Mouse (Mus musculus) lung, embryonic 14.5 days (tissue): ENCODE data around the gene Slc6a6. TPM values are rescaled to one million over a fixed set of nuclear protein-coding genes. Genes with fewer than 3 reads are reported as not detected.

Source experiments
- ATAC-seq: fragments of 200-750 bp; cut with Nextera tagmentation; 2 replicates; pipeline ENCODE4 v1.8.0; 2017; ENCODE audit warnings: mild to moderate bottlenecking, moderate TSS enrichment, moderate library complexity; ENCODE audit not compliant: insufficient read depth
- DNase-seq: peaks from one replicate; pipeline ENCODE4 v3.0.0-alpha.2; 2015
- H3K27ac ChIP-seq: fragments of 300-500 bp; sonication (generic); 2 replicates; pipeline ENCODE4 v1.5.1; 2014; ENCODE audit warnings: low read depth, mild to moderate bottlenecking, moderate library complexity
- H3K27me3 ChIP-seq: fragments of 300-500 bp; sonication (generic); 2 replicates; pipeline ENCODE4 v1.6.1; 2014; ENCODE audit warnings: low read length, control low read depth; ENCODE audit not compliant: insufficient read depth
- H3K36me3 ChIP-seq: fragments of 300-500 bp; sonication (generic); 2 replicates; pipeline ENCODE4 v1.6.1; 2014; ENCODE audit warnings: control low read depth; ENCODE audit not compliant: insufficient read depth
- H3K4me1 ChIP-seq: fragments of 300-500 bp; sonication (generic); 2 replicates; pipeline ENCODE4 v1.6.1; 2014; ENCODE audit warnings: antibody characterized with exemption, control low read depth; ENCODE audit not compliant: insufficient read depth
- H3K4me2 ChIP-seq: fragments of 300-500 bp; sonication (generic); 2 replicates; pipeline ENCODE4 v1.6.1; 2014; ENCODE audit warnings: mild to moderate bottlenecking
- H3K4me3 ChIP-seq: fragments of 300-500 bp; sonication (generic); 2 replicates; pipeline ENCODE4 v1.5.1; 2014; ENCODE audit warnings: low read depth, low read length
- H3K9ac ChIP-seq: fragments of 300-500 bp; sonication (generic); 2 replicates; pipeline ENCODE4 v1.6.1; 2014
- H3K9me3 ChIP-seq: fragments of 300-500 bp; sonication (generic); 2 replicates; pipeline ENCODE4 v1.6.1; 2016; ENCODE audit warnings: low read depth, low read length, control low read depth
- CTCF ChIP-seq: IDR thresholded peaks from 2 replicates; pipeline ENCODE4 v1.5.1; 2016; ENCODE audit warnings: antibody characterized with exemption, low read depth
- WGBS: fragments of 180-500 bp; shearing (Covaris S2); extraction: QIAGEN DNeasy Blood & Tissue Kit; methylation state at CpG from one replicate; pipeline ENCODE4 v1.1.7; 2014; 5-methylcytosine and 5-hydroxymethylcytosine counted together
- polyA plus RNA-seq: library from polyadenylated mRNA; unstranded; fragments of >200 nt; fragmentation: Nextera tagmentation; extraction: Ambion mirVana; gene quantifications from 2 replicates; pipeline ENCODE4 v1.2.1, GENCODE M21; 2014

Gene Slc6a6
- polyA plus RNA-seq, 1 experiment from 2014 or later: 47.6 TPM

- 0 out of 2 replicates have a peak overlapping the region, but pooled peaks have one; percentile 5 for H3K27ac ChIP-seq
- peak; percentile 50 for ATAC-seq
- no peak for TF ChIP-seq CTCF
Measured at GRCm38 (mm10) chr6:91736471-91736870, 52.6 kb downstream of the Slc6a6 start.

GRCm38 (mm10) chr6:91737451-91737850 lies 53.6 kb downstream of the Slc6a6 start:
- DNase-seq (no peak), ATAC-seq (no peak)
- no peak overlapping the region for H3K9ac ChIP-seq
- no peaks in the 10 kb centered on the region for H3K9me3 ChIP-seq
- H3K4me3 ChIP-seq: no peak overlapping the region
- no peak for TF ChIP-seq CTCF
- 83% methylated on average over 7 of the region's 7 CpGs for WGBS
- no peak overlapping the region for H3K4me2 ChIP-seq
- H3K27me3 ChIP-seq: no peaks in the 10 kb centered on the region
- no peak overlapping the region for H3K27ac ChIP-seq
- H3K36me3 ChIP-seq: peaks cover 65% of the 10 kb centered on the region
- no peaks in the 10 kb centered on the region for H3K4me1 ChIP-seq

More at GRCm38 (mm10) chr6:91736471-91736870, 52.6 kb downstream of the Slc6a6 start:
- WGBS: 31% methylated on average over 5 of the region's 5 CpGs
- Histone ChIP-seq H3K4me3 (no peak overlapping the region), H3K9ac (no peak overlapping the region), H3K27me3 (no peaks in the 10 kb centered on the region), H3K4me1 (no peaks in the 10 kb centered on the region), H3K36me3 (peaks cover 58% of the 10 kb centered on the region), H3K9me3 (no peaks in the 10 kb centered on the region), H3K4me2 (no peak overlapping the region)
- DNase-seq: peak; percentile 56

GRCm38 (mm10) chr6:91738058-91738457 lies 54.2 kb downstream of the Slc6a6 start:
- no peak overlapping the region for H3K27ac ChIP-seq
- H3K9me3 ChIP-seq: no peaks in the 10 kb centered on the region
- no peaks in the 10 kb centered on the region for H3K27me3 ChIP-seq
- WGBS: 37% methylated on average over 5 of the region's 5 CpGs
- H3K4me1 ChIP-seq: no peaks in the 10 kb centered on the region
- no peak for TF ChIP-seq CTCF
- H3K36me3 ChIP-seq: peaks cover 66% of the 10 kb centered on the region
- no peak for ATAC-seq
- no peak overlapping the region for H3K4me2 ChIP-seq
- DNase-seq: peak; percentile 8
- no peak overlapping the region for H3K4me3 ChIP-seq
- no peak overlapping the region for H3K9ac ChIP-seq

GRCm38 (mm10) chr6:91741046-91741445 lies 57.2 kb downstream of the Slc6a6 start:
- no peak overlapping the region for H3K4me2 ChIP-seq
- DNase-seq (peak; percentile 82), ATAC-seq (peak; percentile 72)
- TF ChIP-seq CTCF: peak; percentile 99
- H3K27ac ChIP-seq: no peak overlapping the region
- H3K4me1 ChIP-seq: no peaks in the 10 kb centered on the region
- H3K4me3 ChIP-seq: no peak overlapping the region
- H3K36me3 ChIP-seq: peaks cover 66% of the 10 kb centered on the region
- WGBS: 56% methylated on average over 11 of the region's 11 CpGs
- no peaks in the 10 kb centered on the region for H3K27me3 ChIP-seq
- no peaks in the 10 kb centered on the region for H3K9me3 ChIP-seq
- H3K9ac ChIP-seq: no peak overlapping the region

- no peak for TF ChIP-seq CTCF
- ATAC-seq: no peak
Measured at GRCm38 (mm10) chr6:91742466-91742865, 58.6 kb downstream of the Slc6a6 start.

GRCm38 (mm10) chr6:91742995-91743394 lies 59.1 kb downstream of the Slc6a6 start:
- 82% methylated on average over 8 of the region's 8 CpGs for WGBS
- Histone ChIP-seq H3K36me3 (peaks cover 62% of the 10 kb centered on the region), H3K4me2 (no peak overlapping the region), H3K4me1 (no peaks in the 10 kb centered on the region), H3K27me3 (no peaks in the 10 kb centered on the region), H3K9ac (no peak overlapping the region), H3K27ac (no peak overlapping the region), H3K4me3 (no peak overlapping the region), H3K9me3 (no peaks in the 10 kb centered on the region)
- no peak for DNase-seq
- TF ChIP-seq CTCF: no peak
- no peak for ATAC-seq

More at GRCm38 (mm10) chr6:91742466-91742865, 58.6 kb downstream of the Slc6a6 start:
- no peaks in the 10 kb centered on the region for H3K27me3 ChIP-seq
- no peak overlapping the region for H3K9ac ChIP-seq
- H3K9me3 ChIP-seq: no peaks in the 10 kb centered on the region
- no peaks in the 10 kb centered on the region for H3K4me1 ChIP-seq
- WGBS: 55% methylated on average over 3 of the region's 3 CpGs
- no peak overlapping the region for H3K27ac ChIP-seq
- peaks cover 63% of the 10 kb centered on the region for H3K36me3 ChIP-seq
- no peak overlapping the region for H3K4me2 ChIP-seq
- no peak overlapping the region for H3K4me3 ChIP-seq
- DNase-seq: no peak

- Histone ChIP-seq H3K27ac (no peak overlapping the region), H3K36me3 (peaks cover 68% of the 10 kb centered on the region), H3K27me3 (no peaks in the 10 kb centered on the region), H3K4me3 (no peak overlapping the region), H3K4me1 (no peaks in the 10 kb centered on the region), H3K9me3 (no peaks in the 10 kb centered on the region), H3K4me2 (no peak overlapping the region), H3K9ac (no peak overlapping the region)
- TF ChIP-seq CTCF: no peak
- 47% methylated on average over 4 of the region's 4 CpGs for WGBS
- ATAC-seq (no peak), DNase-seq (peak; percentile 9)
Measured at GRCm38 (mm10) chr6:91743886-91744285, 60.0 kb downstream of the Slc6a6 start.

GRCm38 (mm10) chr6:91745246-91745645 lies 61.4 kb downstream of the Slc6a6 start:
- Histone ChIP-seq H3K36me3 (peaks cover 67% of the 10 kb centered on the region), H3K9me3 (no peaks in the 10 kb centered on the region), H3K4me1 (no peaks in the 10 kb centered on the region), H3K9ac (no peak overlapping the region), H3K27me3 (no peaks in the 10 kb centered on the region), H3K4me2 (no peak overlapping the region), H3K4me3 (no peak overlapping the region), H3K27ac (no peak overlapping the region)
- 77% methylated on average over 3 of the region's 3 CpGs for WGBS
- DNase-seq: no peak
- TF ChIP-seq CTCF: no peak
- ATAC-seq: no peak
